Mouse (Mus musculus) layer of hippocampus, postnatal 14 days (tissue): ENCODE results near the gene Rorb. TPM values are rescaled to one million over a fixed set of nuclear protein-coding genes. Genes with fewer than 3 reads are reported as not detected.

Experiments used
- DNase-seq, 2 experiments: peaks; one replicate each; pipeline ENCODE4 v3.0.0; 2021 to 2022; ENCODE audit warnings: low spot score in 2 of 2, mixed read lengths in 1 of 2
- total RNA-seq, 2 experiments: library from RNA; stranded (reverse); gene quantifications; 2 replicates each; pipeline ENCODE4 v1.2.3; 2021

Gene Rorb
- total RNA-seq, 2 experiments from 2014 or later: 16.4 to 17.2 TPM

DNA sequence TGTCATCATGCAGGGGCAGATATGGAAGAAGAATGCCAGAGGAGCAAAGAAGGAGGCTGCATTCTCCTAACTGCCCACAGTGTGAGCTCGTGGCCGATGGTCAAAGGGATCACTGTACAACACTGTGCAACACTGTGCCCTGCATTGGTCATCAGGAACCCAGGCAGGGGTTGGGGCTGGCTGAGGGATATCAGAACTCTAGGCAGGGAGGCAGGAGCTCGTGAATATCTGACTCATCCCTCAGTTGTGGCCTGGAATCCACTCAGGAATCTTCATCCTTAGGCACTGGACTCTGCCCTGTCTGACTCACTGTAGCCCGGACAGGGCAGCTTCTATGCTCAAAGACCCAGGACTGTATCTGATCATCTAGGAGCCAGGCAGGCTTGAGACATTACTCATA lies 220.8 kb downstream of the Rorb start:
- DNase-seq: no peak

DNA sequence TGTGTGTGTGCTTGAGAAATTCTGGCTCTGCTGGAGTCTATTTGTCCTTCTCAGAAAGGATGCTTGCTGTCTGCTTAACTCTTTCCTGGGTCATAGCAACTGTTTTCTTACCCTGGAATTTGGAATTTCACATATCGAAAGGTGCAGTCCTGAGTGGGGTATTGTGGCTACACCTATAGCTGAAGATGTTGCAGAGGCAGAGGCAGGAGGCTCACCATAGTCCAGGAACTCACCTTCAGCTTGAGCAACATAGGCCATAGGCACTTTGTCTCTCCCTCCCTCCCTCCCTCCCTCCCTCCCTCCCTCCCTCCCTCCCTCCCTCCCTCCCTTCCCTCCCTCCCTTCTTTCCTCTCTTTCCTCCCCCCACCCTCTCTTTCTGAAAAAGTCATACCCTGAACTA lies 221.4 kb downstream of the Rorb start:
- no peak for DNase-seq

DNA sequence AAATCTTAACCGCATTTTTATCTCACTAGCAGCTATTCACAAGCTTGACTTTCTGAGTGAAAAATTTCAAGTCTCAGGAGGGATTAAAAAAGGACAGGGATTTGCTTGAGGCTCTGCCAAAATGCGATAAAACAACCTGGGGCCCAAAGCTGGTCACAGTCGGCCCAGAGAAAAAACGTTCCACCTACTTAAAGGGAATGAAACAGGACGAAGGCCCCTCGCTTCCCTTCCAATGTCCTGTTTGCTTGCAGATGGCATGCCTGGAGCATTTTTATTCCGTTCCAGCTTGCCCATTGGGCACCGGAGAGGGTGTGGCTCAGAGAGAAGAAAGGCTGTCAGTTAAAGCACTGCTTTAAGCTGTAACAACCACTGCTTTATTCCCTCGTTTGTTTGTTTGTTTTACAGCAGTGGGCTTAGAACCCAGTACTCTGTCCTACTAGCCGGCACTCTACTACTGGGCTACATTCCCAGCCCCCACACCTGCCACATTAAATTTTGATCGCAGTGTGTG lies 221.8 kb downstream of the Rorb start:
- peak; percentile 42 to 76 for DNase-seq

DNA sequence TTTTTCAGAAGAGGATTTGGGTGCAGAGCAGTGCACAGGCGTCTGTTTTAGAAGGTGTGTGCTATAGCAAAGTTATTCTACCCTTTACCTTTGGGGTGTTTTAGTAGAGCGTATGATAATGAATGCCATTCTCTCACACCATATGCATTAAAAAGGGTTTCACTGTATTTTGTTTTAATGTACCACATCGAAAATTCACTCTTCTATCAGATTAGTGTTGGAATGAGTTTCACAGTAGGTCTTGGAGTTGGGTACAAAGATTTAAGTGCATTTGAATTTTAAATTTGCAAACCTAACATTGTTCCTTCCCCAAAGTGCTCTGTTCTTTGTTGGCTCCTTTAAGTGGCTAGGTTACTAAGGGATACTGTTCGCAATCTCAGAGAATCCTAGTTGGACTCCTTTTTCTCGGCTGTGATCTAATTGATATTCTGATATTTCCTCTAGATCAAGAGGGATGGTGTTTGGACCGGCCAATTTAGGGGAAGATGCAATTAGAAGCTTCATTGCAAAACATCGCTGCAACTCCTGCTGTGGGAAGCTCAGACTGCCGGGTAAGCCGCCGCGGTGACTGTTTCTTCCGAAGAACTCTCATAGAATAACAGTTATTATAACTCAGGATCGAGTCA lies 222.4 kb downstream of the Rorb start:
- DNase-seq: peak; percentile 32 to 69

DNA sequence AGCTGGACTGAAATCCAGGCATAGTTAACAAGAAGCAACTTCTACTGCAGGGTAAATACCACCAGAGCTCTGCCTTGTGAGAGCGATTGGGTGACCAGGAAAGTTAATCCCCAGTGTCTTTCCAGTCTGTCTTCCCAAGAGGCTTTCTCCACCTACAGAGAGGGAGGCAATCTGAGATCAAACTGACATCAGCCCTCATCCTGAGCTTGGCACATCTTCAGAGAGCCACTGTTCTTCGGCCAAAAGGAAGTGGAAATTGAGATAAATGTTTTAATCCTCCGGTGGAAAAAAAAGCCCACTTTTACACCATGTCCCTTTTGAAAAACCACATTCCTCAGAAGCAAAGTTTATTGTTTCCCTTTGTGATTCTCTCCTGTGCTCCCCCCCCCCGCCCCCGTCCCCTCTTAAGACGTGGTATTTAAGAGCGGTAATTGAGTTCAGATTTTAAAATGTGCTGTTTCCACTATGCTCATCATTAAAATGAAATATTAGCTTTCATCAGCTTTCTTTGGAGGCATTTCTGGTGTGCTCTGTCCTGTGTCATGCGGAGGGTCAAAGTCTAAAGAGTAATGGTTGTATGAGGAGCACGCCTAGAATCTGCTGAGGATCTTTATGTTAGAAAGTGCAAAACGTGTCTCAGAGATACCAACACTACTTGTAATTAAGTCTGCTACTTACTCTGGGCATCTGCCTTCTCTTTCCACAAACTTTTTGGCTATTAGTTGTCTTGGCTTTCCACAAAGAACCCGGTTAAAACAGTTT lies 223.2 kb downstream of the Rorb start:
- DNase-seq: no peak

DNA sequence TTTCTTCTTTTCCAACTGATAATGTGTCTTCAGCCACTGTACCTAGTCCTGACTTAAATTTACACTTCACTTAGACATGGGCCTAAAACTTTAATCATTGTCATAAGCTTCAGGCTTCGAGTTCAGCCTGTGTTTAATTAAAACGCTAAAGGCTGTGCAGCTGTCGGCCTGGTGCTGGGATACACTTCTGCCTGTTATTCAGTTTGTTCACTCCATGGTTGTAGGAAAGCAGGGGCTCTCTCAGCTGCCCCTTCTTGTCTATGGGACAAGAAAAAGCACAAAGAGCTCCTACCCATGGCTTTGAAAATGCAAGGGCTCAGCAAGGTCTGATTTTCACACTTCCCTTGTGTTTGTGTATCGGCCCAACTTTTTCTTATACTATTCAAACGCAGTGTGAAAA lies 229.8 kb downstream of the Rorb start:
- no peak for DNase-seq
